In the genomic region with DNA sequence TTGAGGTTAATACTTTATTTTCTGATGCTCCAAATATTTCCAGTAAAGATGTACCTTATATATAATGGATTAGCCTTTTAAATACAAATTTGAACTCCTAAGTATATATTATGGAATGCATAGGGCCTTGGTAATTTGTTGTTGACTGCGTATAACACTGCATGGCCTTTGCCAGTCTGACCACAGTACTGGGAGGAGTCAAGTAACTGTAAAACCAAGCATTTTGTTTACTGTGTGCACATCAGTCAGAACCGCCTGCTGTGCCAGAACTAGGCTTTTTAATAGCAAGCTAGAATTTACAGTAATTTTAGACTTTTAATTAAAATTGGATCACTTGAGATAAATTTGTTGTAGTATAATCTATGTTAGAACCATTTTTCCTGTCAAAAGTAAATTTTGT, we compare ENCODE assay signal across 16 mouse cellular contexts. TPM values are rescaled to one million over a fixed set of nuclear protein-coding genes. Genes with fewer than 3 reads are reported as not detected.
DNase-seq lines count a peak whose midpoint lies in the region; ATAC-seq lines count a peak whose summit lies in the region.
"Had no signal": no experiment of that assay in that cellular context is flagged by ENCODE, and none has a peak within 500 bp of the region (broad histone marks: within the 10 kb centered on the region; RNA-seq: fewer than 3 reads in every experiment).

No protein-coding gene starts in this region.

- ATAC-seq in hindbrain, embryonic 11.5 days (ENCODE audit: low FRiP score), result no peak
- no peak for ATAC-seq in midbrain, embryonic 16.5 days
- ATAC-seq in midbrain, embryonic 11.5 days (ENCODE audit: low FRiP score), result no peak
- no peak for ATAC-seq in hindbrain, embryonic 12.5 days (ENCODE audit: low FRiP score)
- ATAC-seq in neural tube, embryonic 15.5 days (ENCODE audit: low FRiP score), result no peak
- ATAC-seq: CD4-positive, CD25-positive, alpha-beta regulatory T cell, adult 4 months had no signal

- peak overlapping the region; percentile 98; the same call in 1 of the 2 replicates for H3K4me3 ChIP-seq in hindbrain, embryonic 10.5 days
- no peak overlapping the region for H3K4me3 ChIP-seq in hindbrain, embryonic 11.5 days (ENCODE audit: low read depth, low read length)
- no peak overlapping the region for H3K4me3 ChIP-seq in midbrain, embryonic 16.5 days (ENCODE audit: low read depth, low read length)
- no peak overlapping the region for H3K4me3 ChIP-seq in midbrain, embryonic 11.5 days (ENCODE audit: low read depth, low read length)
- no peak overlapping the region for H3K4me3 ChIP-seq in hindbrain, embryonic 12.5 days
- no peak overlapping the region for H3K4me3 ChIP-seq in neural tube, embryonic 15.5 days (replicated peaks)
- H3K4me3 ChIP-seq: lung, embryonic 15.5 days had no signal

- H3K36me3 ChIP-seq in hindbrain, embryonic 10.5 days, result peaks cover 20% of the 10 kb centered on the region
- no peaks in the 10 kb centered on the region for H3K36me3 ChIP-seq in hindbrain, embryonic 11.5 days (ENCODE audit: control insufficient read depth, insufficient read depth, low read length)
- no peaks in the 10 kb centered on the region for H3K36me3 ChIP-seq in midbrain, embryonic 16.5 days (ENCODE audit: control insufficient read depth, insufficient read depth, low read length)
- H3K36me3 ChIP-seq in midbrain, embryonic 11.5 days (ENCODE audit: control insufficient read depth, insufficient read depth, low read length), result no peaks in the 10 kb centered on the region
- no peaks in the 10 kb centered on the region for H3K36me3 ChIP-seq in hindbrain, embryonic 12.5 days
- no peaks in the 10 kb centered on the region for H3K36me3 ChIP-seq in neural tube, embryonic 15.5 days

- no peak overlapping the region for H3K4me2 ChIP-seq in hindbrain, embryonic 11.5 days (replicated peaks; ENCODE audit: low read depth, low read length)
- peak overlapping the region; percentile 28; the same call in 1 of the 2 replicates for H3K4me2 ChIP-seq in midbrain, embryonic 16.5 days (ENCODE audit: low read length)
- H3K4me2 ChIP-seq in midbrain, embryonic 11.5 days, result no peak overlapping the region
- H3K4me2 ChIP-seq in hindbrain, embryonic 12.5 days (replicated peaks), result peak overlapping the region; percentile 25; the same call in 1 of the 2 replicates
- peak overlapping the region; percentile 36 for H3K4me2 ChIP-seq in neural tube, embryonic 15.5 days

- no peaks in the 10 kb centered on the region for H3K9me3 ChIP-seq in hindbrain, embryonic 10.5 days
- no peaks in the 10 kb centered on the region for H3K9me3 ChIP-seq in hindbrain, embryonic 11.5 days (ENCODE audit: control insufficient read depth, low read length)
- H3K9me3 ChIP-seq in midbrain, embryonic 16.5 days (replicated peaks; ENCODE audit: control insufficient read depth, low read length, poor library complexity, severe bottlenecking), result no peaks in the 10 kb centered on the region
- no peaks in the 10 kb centered on the region for H3K9me3 ChIP-seq in midbrain, embryonic 11.5 days (ENCODE audit: control insufficient read depth, low read length)
- H3K9me3 ChIP-seq in hindbrain, embryonic 12.5 days (replicated peaks), result no peaks in the 10 kb centered on the region
- no peaks in the 10 kb centered on the region for H3K9me3 ChIP-seq in neural tube, embryonic 15.5 days (replicated peaks)
- H3K9me3 ChIP-seq: heart, embryonic 13.5 days; lung, embryonic 15.5 days had no signal

- H3K4me1 ChIP-seq in hindbrain, embryonic 10.5 days (replicated peaks), result peaks cover 28% of the 10 kb centered on the region
- H3K4me1 ChIP-seq in hindbrain, embryonic 11.5 days (replicated peaks; ENCODE audit: control insufficient read depth, insufficient read depth, low read length), result no peaks in the 10 kb centered on the region
- H3K4me1 ChIP-seq in midbrain, embryonic 16.5 days (ENCODE audit: control insufficient read depth, insufficient read depth, low read length), result peaks cover 23% of the 10 kb centered on the region
- peaks cover 4% of the 10 kb centered on the region; the same call in 1 of the 2 replicates for H3K4me1 ChIP-seq in midbrain, embryonic 11.5 days (ENCODE audit: control insufficient read depth, insufficient read depth, low read length)
- peaks cover 7% of the 10 kb centered on the region for H3K4me1 ChIP-seq in hindbrain, embryonic 12.5 days
- H3K4me1 ChIP-seq in neural tube, embryonic 15.5 days, result peaks cover 18% of the 10 kb centered on the region

- H3K27ac ChIP-seq in hindbrain, embryonic 10.5 days, result no peak overlapping the region
- H3K27ac ChIP-seq in hindbrain, embryonic 11.5 days (ENCODE audit: low read depth, low read length), result no peak overlapping the region
- H3K27ac ChIP-seq in midbrain, embryonic 16.5 days (ENCODE audit: low read length), result no peak overlapping the region
- no peak overlapping the region for H3K27ac ChIP-seq in midbrain, embryonic 11.5 days (ENCODE audit: low read depth, low read length)
- no peak overlapping the region for H3K27ac ChIP-seq in hindbrain, embryonic 12.5 days
- no peak overlapping the region for H3K27ac ChIP-seq in neural tube, embryonic 15.5 days (replicated peaks)
- H3K27ac ChIP-seq: heart, embryonic 13.5 days; lung, embryonic 15.5 days had no signal

- 80% methylated on average over 2 of the region's 2 CpGs for WGBS in hindbrain, embryonic 10.5 days
- 87% methylated on average over 2 of the region's 2 CpGs for WGBS in hindbrain, embryonic 11.5 days
- WGBS in midbrain, embryonic 16.5 days, result 83% methylated on average over 2 of the region's 2 CpGs
- WGBS in midbrain, embryonic 11.5 days, result 81% methylated on average over 2 of the region's 2 CpGs
- WGBS in hindbrain, embryonic 12.5 days, result 80% methylated on average over 2 of the region's 2 CpGs
- WGBS in neural tube, embryonic 15.5 days, result 60% methylated on average over 2 of the region's 2 CpGs

- no peak for DNase-seq in hindbrain, embryonic 10.5 days (ENCODE audit: low spot score)
- DNase-seq in hindbrain, embryonic 11.5 days (ENCODE audit: low spot score), result no peak
- no peak for DNase-seq in midbrain, embryonic 11.5 days (ENCODE audit: low spot score, missing footprints)
- DNase-seq in embryo, embryonic 10.5 days (ENCODE audit: low spot score), result no peak
- DNase-seq: adrenal gland, postnatal 14 days; cerebellum, adult 8-10 months; embryo, embryonic 11 days; gastrocnemius, postnatal 25 days; kidney, adult 2 months; right cerebral cortex, postnatal 14 days had no signal

- H3K9ac ChIP-seq in hindbrain, embryonic 11.5 days (ENCODE audit: low read depth, low read length), result no peak overlapping the region
- H3K9ac ChIP-seq in midbrain, embryonic 16.5 days (ENCODE audit: low read depth, low read length), result no peak overlapping the region
- H3K9ac ChIP-seq in midbrain, embryonic 11.5 days (ENCODE audit: low read length), result no peak overlapping the region
- H3K9ac ChIP-seq in hindbrain, embryonic 12.5 days, result no peak overlapping the region
- H3K9ac ChIP-seq in neural tube, embryonic 15.5 days (replicated peaks), result no peak overlapping the region
- H3K9ac ChIP-seq: heart, embryonic 13.5 days; lung, embryonic 15.5 days had no signal

- H3K27me3 ChIP-seq in hindbrain, embryonic 10.5 days (ENCODE audit: insufficient read depth, poor library complexity, severe bottlenecking), result no peaks in the 10 kb centered on the region
- no peaks in the 10 kb centered on the region for H3K27me3 ChIP-seq in hindbrain, embryonic 11.5 days (ENCODE audit: control insufficient read depth, insufficient read depth, low read length)
- no peaks in the 10 kb centered on the region for H3K27me3 ChIP-seq in midbrain, embryonic 16.5 days (ENCODE audit: control insufficient read depth, insufficient read depth, low read depth, low read length)
- H3K27me3 ChIP-seq in midbrain, embryonic 11.5 days (ENCODE audit: control insufficient read depth, insufficient read depth, low read length), result no peaks in the 10 kb centered on the region
- H3K27me3 ChIP-seq in hindbrain, embryonic 12.5 days, result no peaks in the 10 kb centered on the region
- H3K27me3 ChIP-seq in neural tube, embryonic 15.5 days (replicated peaks), result no peaks in the 10 kb centered on the region
- H3K27me3 ChIP-seq: heart, embryonic 13.5 days; lung, embryonic 15.5 days had no signal

RNA-seq across cellular contexts. Expression of a gene that starts 3.7 kb away (rescaled TPM):
- polyA plus RNA-seq in hindbrain, embryonic 10.5 days (2016; fragmentation: Nextera tagmentation; extraction: Ambion mirVana), result 8.9 and 12.1 TPM in 2 replicates
- polyA plus RNA-seq in hindbrain, embryonic 11.5 days (2014; fragmentation: Nextera tagmentation; extraction: Ambion mirVana), result 17.8 and 23.3 TPM in 2 replicates
- polyA plus RNA-seq in midbrain, embryonic 16.5 days (2015; fragmentation: Nextera tagmentation; extraction: Ambion mirVana), result 7.6 TPM in 2 replicates
- 20.1 and 21.4 TPM in 2 replicates for polyA plus RNA-seq in midbrain, embryonic 11.5 days (2014; fragmentation: Nextera tagmentation; extraction: Ambion mirVana)
- polyA plus RNA-seq in hindbrain, embryonic 12.5 days (2016; fragmentation: Nextera tagmentation; extraction: Ambion mirVana), result 21.0 and 23.4 TPM in 2 replicates
- 11.2 and 13.3 TPM in 2 replicates for polyA plus RNA-seq in neural tube, embryonic 15.5 days (2015; fragmentation: Nextera tagmentation; extraction: Ambion mirVana)

Comparison
In these comparisons a context has a peak if more than half of its experiments do, and no peak if none do; other contexts are left out.
1. H3K4me2 ChIP-seq: peak in midbrain, embryonic 16.5 days (single experiment), hindbrain, embryonic 12.5 days (single experiment) and neural tube, embryonic 15.5 days (single experiment); none in hindbrain, embryonic 11.5 days (single experiment) and midbrain, embryonic 11.5 days (single experiment).